Mouse (Mus musculus): ENCODE data around the gene Gosr1. TPM values are rescaled to one million over a fixed set of nuclear protein-coding genes. Genes with fewer than 3 reads are reported as not detected.
"Not testable (repeated sequence)": the region's sequence is repeated elsewhere in the genome, so short reads cannot be mapped to it uniquely, and the experiment has no call there.

The Gosr1 gene
- total RNA-seq, 2 experiments from 2014 or later = 27.4 to 71.6 TPM

GRCm38 (mm10) chr11:76735753-76736324 is 27.5 kb downstream of the Gosr1 start:
- no peak for ATAC-seq (replicated peaks; ENCODE audit: poor library complexity)

GRCm38 (mm10) chr11:76734560-76734959 is 28.8 kb downstream of the Gosr1 start:
- ATAC-seq (replicated peaks; ENCODE audit: poor library complexity) = no peak

- ATAC-seq (replicated peaks; ENCODE audit: poor library complexity) = no peak
Observed at GRCm38 (mm10) chr11:76730650-76731049, 32.7 kb downstream of the Gosr1 start.

GRCm38 (mm10) chr11:76728093-76728492 is 35.3 kb downstream of the Gosr1 start:
- ATAC-seq (replicated peaks; ENCODE audit: poor library complexity) = no peak

- ATAC-seq (replicated peaks; ENCODE audit: poor library complexity) = no peak
Observed at GRCm38 (mm10) chr11:76723911-76724310, 39.5 kb downstream of the Gosr1 start.

- ATAC-seq (replicated peaks; ENCODE audit: poor library complexity) = no peak
Observed at GRCm38 (mm10) chr11:76717000-76717399, 46.4 kb downstream of the Gosr1 start.

GRCm38 (mm10) chr11:76709625-76710452 is 53.5 kb downstream of the Gosr1 start:
- ATAC-seq (replicated peaks; ENCODE audit: poor library complexity) = no peak

GRCm38 (mm10) chr11:76708881-76709280 is 54.5 kb downstream of the Gosr1 start:
- ATAC-seq (replicated peaks; ENCODE audit: poor library complexity) = no peak

GRCm38 (mm10) chr11:76708066-76708465 is 55.3 kb downstream of the Gosr1 start:
- ATAC-seq (replicated peaks; ENCODE audit: poor library complexity) = no peak

- no peak for ATAC-seq (replicated peaks; ENCODE audit: poor library complexity)
Observed at GRCm38 (mm10) chr11:76707656-76708055, 55.7 kb downstream of the Gosr1 start.

- no peak for ATAC-seq (replicated peaks; ENCODE audit: poor library complexity)
Observed at GRCm38 (mm10) chr11:76699626-76700025, 63.8 kb downstream of the Gosr1 start.

- ATAC-seq (replicated peaks; ENCODE audit: poor library complexity) = no peak
Observed at GRCm38 (mm10) chr11:76695810-76696209, 67.6 kb downstream of the Gosr1 start.

- ATAC-seq (replicated peaks; ENCODE audit: poor library complexity) = no peak
Observed at GRCm38 (mm10) chr11:76692096-76692495, 71.3 kb downstream of the Gosr1 start.

GRCm38 (mm10) chr11:76685604-76686003 is 77.8 kb downstream of the Gosr1 start:
- ATAC-seq (replicated peaks; ENCODE audit: poor library complexity) = no peak

- ATAC-seq (replicated peaks; ENCODE audit: poor library complexity) = not testable (repeated sequence)
Observed at GRCm38 (mm10) chr11:76679508-76679907, 83.9 kb downstream of the Gosr1 start, which contains the start of gene Trarg1. Trarg1 (plus strand) TSS chr11:76679808.

Other genes starting within 250 kb of the Gosr1 start
- gene Abr, start 141.3 kb downstream of the Gosr1 start, total RNA-seq (2015) = 25.2 and 32.5 TPM in 2 replicates
- gene Abr, start 141.3 kb downstream of the Gosr1 start, total RNA-seq (2017) = 45.9 and 49.7 TPM in 2 replicates
- not detected in 2 replicates for gene Bhlha9, start 91.1 kb downstream of the Gosr1 start, total RNA-seq (2015)
- gene Bhlha9, start 91.1 kb downstream of the Gosr1 start, total RNA-seq (2017) = not detected in 2 replicates
- not detected in 2 replicates for gene Trarg1, start 83.8 kb downstream of the Gosr1 start, total RNA-seq (2015)
- not detected in 2 replicates for gene Trarg1, start 83.8 kb downstream of the Gosr1 start, total RNA-seq (2017)
- gene Cpd, start 83.4 kb upstream of the Gosr1 start, total RNA-seq (2015) = 28.3 and 29.5 TPM in 2 replicates
- 18.8 and 18.9 TPM in 2 replicates for gene Cpd, start 83.4 kb upstream of the Gosr1 start, total RNA-seq (2017)
- not detected in 2 replicates for gene Tmigd1, start 138.6 kb upstream of the Gosr1 start, total RNA-seq (2015)
- not detected in 2 replicates for gene Tmigd1, start 138.6 kb upstream of the Gosr1 start, total RNA-seq (2017)
- 63.5 and 71.3 TPM in 2 replicates for gene Blmh, start 161.2 kb upstream of the Gosr1 start, total RNA-seq (2015)
- 196 and 216 TPM in 2 replicates for gene Blmh, start 161.2 kb upstream of the Gosr1 start, total RNA-seq (2017)
- not detected in 2 replicates for gene Slc6a4, start 235.0 kb upstream of the Gosr1 start, total RNA-seq (2015)
- gene Slc6a4, start 235.0 kb upstream of the Gosr1 start, total RNA-seq (2017) = not detected in 2 replicates